Mouse (Mus musculus) testis, adult 2 months (tissue): ENCODE data around the gene Cfap44. TPM values are rescaled to one million over a fixed set of nuclear protein-coding genes. Genes with fewer than 3 reads are reported as not detected.

Experiments used
- H3K27ac ChIP-seq: fragments of 200-500 bp; 2 replicates; pipeline ENCODE4 v1.5.1; 2012; ENCODE audit warnings: low read depth, low read length; ENCODE audit not compliant: control insufficient read depth, insufficient read depth
- H3K27me3 ChIP-seq: fragments of 200-500 bp; 2 replicates; pipeline ENCODE4 v1.6.1; 2012; ENCODE audit warnings: mild to moderate bottlenecking, low read length, moderate library complexity; ENCODE audit not compliant: control insufficient read depth, insufficient read depth
- H3K36me3 ChIP-seq: fragments of 200-500 bp; 2 replicates; pipeline ENCODE4 v1.6.1; 2012; ENCODE audit warnings: mild to moderate bottlenecking, low read length; ENCODE audit not compliant: control insufficient read depth, insufficient read depth
- H3K4me1 ChIP-seq: fragments of 200-500 bp; 2 replicates; pipeline ENCODE4 v1.6.1; 2012; ENCODE audit warnings: low read length; ENCODE audit not compliant: control insufficient read depth, insufficient read depth
- H3K4me3 ChIP-seq: fragments of 200-500 bp; 2 replicates; pipeline ENCODE4 v1.5.1; 2012; ENCODE audit warnings: low read depth, mild to moderate bottlenecking, low read length, moderate library complexity, mixed read lengths; ENCODE audit not compliant: control insufficient read depth
- CTCF ChIP-seq: fragments of 200-500 bp; IDR thresholded peaks from 2 replicates; pipeline ENCODE4 v1.5.1; 2012; ENCODE audit warnings: low read depth, mild to moderate bottlenecking, inconsistent platforms, low read length, moderate library complexity; ENCODE audit not compliant: control insufficient read depth, insufficient read depth, insufficient replicate concordance
- POLR2A ChIP-seq: fragments of 200-500 bp; IDR thresholded peaks from 2 replicates; pipeline ENCODE4 v1.6.1; 2012; ENCODE audit warnings: low read depth, mild to moderate bottlenecking, inconsistent platforms, low read length, moderate library complexity; ENCODE audit not compliant: control insufficient read depth
- polyA plus RNA-seq: library from polyadenylated mRNA; depleted of rRNA; stranded (reverse); fragments of >200 nt; gene quantifications from 2 replicates; pipeline ENCODE4 v1.2.3, GENCODE M21; 2012

The Cfap44 gene
- polyA plus RNA-seq, 1 experiment = 20.3 TPM

DNA sequence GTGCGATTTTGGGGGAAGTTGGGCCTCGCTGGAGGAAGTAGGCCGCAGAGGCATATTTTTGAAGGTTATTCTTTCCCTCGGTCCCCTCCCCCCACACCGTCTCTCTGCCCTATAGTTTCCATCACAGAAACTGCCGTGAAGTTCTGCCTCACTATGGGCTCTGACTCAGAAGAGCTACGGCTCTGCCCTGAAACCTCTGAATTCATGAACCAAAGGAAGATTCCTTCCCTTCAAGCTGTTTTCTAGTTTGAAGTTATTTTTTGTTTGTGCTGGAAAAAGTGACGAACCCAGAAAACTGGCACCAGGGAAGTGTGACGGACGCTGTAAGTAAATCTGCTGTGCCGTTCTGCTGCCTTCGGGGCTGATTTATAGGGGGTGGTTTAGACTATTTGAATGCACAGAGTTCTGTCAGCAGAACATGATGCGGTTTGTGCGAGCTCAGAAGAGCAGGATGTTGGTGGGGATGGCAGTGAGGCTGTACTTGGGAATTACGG is 102.4 kb downstream of the Cfap44 start:
- no peak overlapping the region for H3K4me3 ChIP-seq
- H3K4me1 ChIP-seq = peaks cover 3% of the 10 kb centered on the region; the same call in 1 of the 2 replicates
- TF ChIP-seq POLR2A (no peak), CTCF (no peak)
- no peaks in the 10 kb centered on the region for H3K36me3 ChIP-seq
- no peak overlapping the region for H3K27ac ChIP-seq
- no peaks in the 10 kb centered on the region for H3K27me3 ChIP-seq

GRCm38 (mm10) chr16:44498447-44498846 is 103.9 kb downstream of the Cfap44 start:
- no peak for TF ChIP-seq CTCF
- no peak for TF ChIP-seq POLR2A
- Histone ChIP-seq H3K36me3 (no peaks in the 10 kb centered on the region), H3K27me3 (no peaks in the 10 kb centered on the region), H3K4me1 (peaks cover 6% of the 10 kb centered on the region; the same call in 1 of the 2 replicates), H3K4me3 (no peak overlapping the region), H3K27ac (no peak overlapping the region)

GRCm38 (mm10) chr16:44501783-44502182 is 107.2 kb downstream of the Cfap44 start:
- Histone ChIP-seq H3K36me3 (no peaks in the 10 kb centered on the region), H3K27me3 (no peaks in the 10 kb centered on the region), H3K27ac (no peak overlapping the region), H3K4me1 (peaks cover 6% of the 10 kb centered on the region; the same call in 1 of the 2 replicates), H3K4me3 (peak overlapping the region; percentile 76)
- no peak for TF ChIP-seq CTCF
- no peak for TF ChIP-seq POLR2A

DNA sequence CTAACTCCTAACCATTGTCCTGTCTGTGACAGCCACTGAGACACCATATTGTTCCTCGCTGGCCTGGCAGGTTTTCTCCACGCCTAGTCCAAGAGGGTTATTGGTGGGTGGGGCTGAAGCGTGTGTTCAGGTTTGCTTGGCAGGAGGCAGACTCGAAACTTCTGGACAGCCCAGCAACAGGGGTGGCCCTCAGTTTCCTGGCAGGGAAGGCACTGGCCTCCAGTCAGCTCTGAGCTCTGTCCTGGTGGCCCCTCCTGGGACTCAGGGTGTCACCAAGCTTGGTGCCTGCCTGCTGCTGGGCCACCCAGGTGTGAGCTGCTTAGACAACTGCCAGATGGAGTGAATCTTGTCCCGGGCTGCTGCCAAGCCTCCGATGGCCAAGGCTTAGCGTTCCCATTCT is 107.7 kb downstream of the Cfap44 start:
- Histone ChIP-seq H3K27me3 (no peaks in the 10 kb centered on the region), H3K4me3 (no peak overlapping the region), H3K4me1 (peaks cover 6% of the 10 kb centered on the region; the same call in 1 of the 2 replicates), H3K27ac (no peak overlapping the region), H3K36me3 (no peaks in the 10 kb centered on the region)
- TF ChIP-seq CTCF (no peak), POLR2A (no peak)

GRCm38 (mm10) chr16:44502895-44503575 is 108.4 kb downstream of the Cfap44 start:
- Histone ChIP-seq H3K4me3 (no peak overlapping the region), H3K4me1 (peaks cover 6% of the 10 kb centered on the region; the same call in 1 of the 2 replicates), H3K27me3 (no peaks in the 10 kb centered on the region), H3K36me3 (no peaks in the 10 kb centered on the region), H3K27ac (no peak overlapping the region; the same call in 1 of the 2 replicates)
- TF ChIP-seq CTCF (no peak), POLR2A (no peak)

- Histone ChIP-seq H3K36me3 (no peaks in the 10 kb centered on the region), H3K27me3 (no peaks in the 10 kb centered on the region), H3K4me1 (peaks cover 6% of the 10 kb centered on the region; the same call in 1 of the 2 replicates), H3K4me3 (no peak overlapping the region), H3K27ac (no peak overlapping the region)
- no peak for TF ChIP-seq POLR2A
- no peak for TF ChIP-seq CTCF
Measured at GRCm38 (mm10) chr16:44505243-44505642, 110.6 kb downstream of the Cfap44 start.

DNA sequence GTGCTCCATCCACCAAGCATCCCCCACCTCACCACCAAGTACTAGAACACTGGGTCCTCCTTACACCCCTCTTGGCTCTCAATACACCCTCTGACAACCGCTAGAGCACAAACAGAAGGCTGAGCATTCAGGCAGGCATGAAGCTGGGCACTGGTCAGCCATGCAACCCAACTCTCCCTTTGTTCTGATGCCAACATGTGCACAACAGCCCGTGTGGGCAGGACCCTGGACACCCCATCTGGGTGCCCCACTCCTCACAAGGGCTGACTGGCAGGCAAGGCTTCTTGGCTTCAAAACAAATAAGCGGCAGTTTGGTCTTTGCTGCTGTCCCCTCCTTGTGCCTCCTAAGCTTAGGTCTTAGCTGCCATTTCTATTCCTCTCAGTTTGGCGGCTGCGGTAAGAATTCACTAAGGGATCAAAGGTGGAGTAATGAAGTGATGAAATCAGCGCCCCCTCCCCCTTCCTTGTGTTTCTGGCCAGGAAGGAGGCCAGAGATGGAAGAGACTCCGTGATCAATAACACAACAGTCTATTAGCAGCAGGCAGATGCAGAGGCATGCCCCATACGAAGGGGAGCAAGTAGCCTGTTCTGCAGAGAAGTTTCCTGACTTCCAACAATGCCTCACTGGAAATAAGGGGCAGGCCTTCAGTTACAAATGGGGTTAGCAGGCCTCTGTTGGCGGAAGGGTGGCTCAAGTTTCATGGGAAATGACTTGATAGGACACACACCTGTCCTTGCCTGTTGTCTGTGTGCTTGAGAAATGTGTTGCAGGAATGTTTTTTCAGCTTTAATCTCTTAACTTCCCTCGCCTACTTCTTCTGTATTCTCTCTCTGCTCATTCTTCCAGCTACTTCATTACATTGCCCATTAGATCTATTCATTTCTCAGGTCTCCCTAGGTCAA is 112.7 kb downstream of the Cfap44 start:
- Histone ChIP-seq H3K27me3 (no peaks in the 10 kb centered on the region), H3K4me3 (no peak overlapping the region), H3K36me3 (no peaks in the 10 kb centered on the region), H3K4me1 (peaks cover 5% of the 10 kb centered on the region), H3K27ac (no peak overlapping the region)
- TF ChIP-seq POLR2A (no peak), CTCF (no peak)
